Comparison of ENCODE assay signal across 13 mouse cellular contexts in genomic region chr6:38698233-38698889, GRCm38 (mm10). TPM values are rescaled to one million over a fixed set of nuclear protein-coding genes. Genes with fewer than 3 reads are reported as not detected.
DNase-seq lines count a peak whose midpoint lies in the region; ATAC-seq and TF ChIP-seq lines count a peak whose summit lies in the region.
"Had no signal": no experiment of that assay in that cellular context is flagged by ENCODE, and none has a peak within 500 bp of the region (broad histone marks: within the 10 kb centered on the region; RNA-seq: fewer than 3 reads in every experiment).

No protein-coding gene starts in this region.

- no peaks in the 10 kb centered on the region for H3K27me3 ChIP-seq in kidney, embryonic 16.5 days (ENCODE audit: insufficient read depth, low read length)
- H3K27me3 ChIP-seq in midbrain, embryonic 14.5 days (ENCODE audit: control insufficient read depth, insufficient read depth, low read length): no peaks in the 10 kb centered on the region
- H3K27me3 ChIP-seq in midbrain, embryonic 10.5 days (ENCODE audit: low read depth, poor library complexity, severe bottlenecking): no peaks in the 10 kb centered on the region
- no peaks in the 10 kb centered on the region for H3K27me3 ChIP-seq in forebrain, postnatal 0 days (ENCODE audit: insufficient read depth, low read length)
- no peaks in the 10 kb centered on the region for H3K27me3 ChIP-seq in stomach, embryonic 15.5 days (replicated peaks)
- H3K27me3 ChIP-seq: embryonic facial prominence, embryonic 12.5 days; heart, embryonic 15.5 days had no signal

- H3K4me2 ChIP-seq in kidney, embryonic 16.5 days (replicated peaks; ENCODE audit: low read depth, low read length): no peak overlapping the region
- no peak overlapping the region for H3K4me2 ChIP-seq in midbrain, embryonic 14.5 days (ENCODE audit: low read length)
- H3K4me2 ChIP-seq in forebrain, postnatal 0 days (ENCODE audit: low read depth): no peak overlapping the region
- no peak overlapping the region for H3K4me2 ChIP-seq in stomach, embryonic 15.5 days
- H3K4me2 ChIP-seq: embryonic facial prominence, embryonic 12.5 days; heart, embryonic 15.5 days had no signal

- no peaks in the 10 kb centered on the region for H3K9me3 ChIP-seq in kidney, embryonic 16.5 days (ENCODE audit: low read length)
- H3K9me3 ChIP-seq in midbrain, embryonic 14.5 days (ENCODE audit: control insufficient read depth, low read length): no peaks in the 10 kb centered on the region
- no peaks in the 10 kb centered on the region for H3K9me3 ChIP-seq in midbrain, embryonic 10.5 days (replicated peaks)
- no peaks in the 10 kb centered on the region for H3K9me3 ChIP-seq in forebrain, postnatal 0 days (ENCODE audit: low read length)
- no peaks in the 10 kb centered on the region for H3K9me3 ChIP-seq in stomach, embryonic 15.5 days
- H3K9me3 ChIP-seq: embryonic facial prominence, embryonic 12.5 days; heart, embryonic 15.5 days had no signal

- no peak for DNase-seq in kidney, adult 9 months
- no peak for DNase-seq in midbrain, embryonic 14.5 days
- no peak for DNase-seq in midbrain, embryonic 10.5 days (ENCODE audit: low spot score)
- peak; percentile 14 for DNase-seq in forebrain, postnatal 0 days
- no peak for DNase-seq in gastrocnemius, adult 2 months
- DNase-seq in heart, adult 18-20 months: no peak
- DNase-seq: cerebellum, adult 9-11 months had no signal

- H3K4me3 ChIP-seq in kidney, embryonic 16.5 days (ENCODE audit: low read length): no peak overlapping the region
- no peak overlapping the region for H3K4me3 ChIP-seq in midbrain, embryonic 14.5 days (replicated peaks; ENCODE audit: low read depth, low read length)
- no peak overlapping the region for H3K4me3 ChIP-seq in midbrain, embryonic 10.5 days
- H3K4me3 ChIP-seq in forebrain, postnatal 0 days (ENCODE audit: low read depth, low read length): no peak overlapping the region
- no peak overlapping the region for H3K4me3 ChIP-seq in stomach, embryonic 15.5 days (replicated peaks)
- no peak overlapping the region for H3K4me3 ChIP-seq in gastrocnemius, adult 2 months
- H3K4me3 ChIP-seq: embryonic facial prominence, embryonic 12.5 days; heart, embryonic 15.5 days had no signal

- ATAC-seq in kidney, embryonic 16.5 days (ENCODE audit: low FRiP score, low TSS enrichment): peak; percentile 57; the same call in 1 of the 2 replicates
- 0 out of 2 replicates have a peak, but pooled peaks have one; percentile 11 for ATAC-seq in midbrain, embryonic 14.5 days (ENCODE audit: low FRiP score, low TSS enrichment)
- no peak for ATAC-seq in forebrain, postnatal 0 days
- ATAC-seq in stomach, embryonic 15.5 days (ENCODE audit: insufficient read depth, low FRiP score, low read depth): peak; percentile 23; the same call in 1 of the 2 replicates
- ATAC-seq: CD4-positive, CD25-positive, alpha-beta regulatory T cell, adult 4 months had no signal

- intact Hi-C loops in gastrocnemius, adult 2 months (cut with DNase I): loop anchor here (5.0 kb wide), 1 partner anchor 206 kb away; no protein-coding TSS in a partner anchor

- no peak overlapping the region for H3K27ac ChIP-seq in kidney, embryonic 16.5 days (ENCODE audit: low read length)
- H3K27ac ChIP-seq in midbrain, embryonic 14.5 days (replicated peaks; ENCODE audit: low read depth, low read length): no peak overlapping the region
- H3K27ac ChIP-seq in midbrain, embryonic 10.5 days (replicated peaks): no peak overlapping the region
- no peak overlapping the region for H3K27ac ChIP-seq in forebrain, postnatal 0 days (ENCODE audit: low read depth, low read length)
- peak overlapping the region; percentile 71; the same call in 1 of the 2 replicates for H3K27ac ChIP-seq in stomach, embryonic 15.5 days
- H3K27ac ChIP-seq in gastrocnemius, adult 2 months: no peak overlapping the region
- H3K27ac ChIP-seq: embryonic facial prominence, embryonic 12.5 days; heart, embryonic 15.5 days had no signal

- H3K36me3 ChIP-seq in kidney, embryonic 16.5 days (ENCODE audit: insufficient read depth, low read length): peaks cover 68% of the 10 kb centered on the region
- H3K36me3 ChIP-seq in midbrain, embryonic 14.5 days (ENCODE audit: control insufficient read depth, insufficient read depth, low read length): peaks cover 84% of the 10 kb centered on the region
- peaks cover 89% of the 10 kb centered on the region for H3K36me3 ChIP-seq in midbrain, embryonic 10.5 days
- H3K36me3 ChIP-seq in forebrain, postnatal 0 days (ENCODE audit: insufficient read depth): peaks cover 68% of the 10 kb centered on the region
- H3K36me3 ChIP-seq in stomach, embryonic 15.5 days: peaks cover 42% of the 10 kb centered on the region

- WGBS in kidney, embryonic 16.5 days: 90% methylated on average over 18 of the region's 18 CpGs
- 96% methylated on average over 18 of the region's 18 CpGs for WGBS in midbrain, embryonic 14.5 days
- 93% methylated on average over 18 of the region's 18 CpGs for WGBS in midbrain, embryonic 10.5 days
- WGBS in forebrain, postnatal 0 days: 95% methylated on average over 18 of the region's 18 CpGs
- 73% methylated on average over 18 of the region's 18 CpGs for WGBS in stomach, embryonic 15.5 days

- TF ChIP-seq CTCF in forebrain, postnatal 0 days (IDR thresholded peaks at IDR 0.05; ENCODE audit: low read depth): no peak
- no peak for TF ChIP-seq CTCF in gastrocnemius, adult 2 months (IDR thresholded peaks at IDR 0.05)

- H3K4me1 ChIP-seq in kidney, embryonic 16.5 days (ENCODE audit: insufficient read depth, low read length): no peaks in the 10 kb centered on the region
- H3K4me1 ChIP-seq in midbrain, embryonic 14.5 days (ENCODE audit: control insufficient read depth, insufficient read depth, low read length): no peaks in the 10 kb centered on the region
- no peaks in the 10 kb centered on the region for H3K4me1 ChIP-seq in midbrain, embryonic 10.5 days
- H3K4me1 ChIP-seq in forebrain, postnatal 0 days (ENCODE audit: insufficient read depth): no peaks in the 10 kb centered on the region
- peaks cover 4% of the 10 kb centered on the region for H3K4me1 ChIP-seq in stomach, embryonic 15.5 days

- no peak overlapping the region for H3K9ac ChIP-seq in kidney, embryonic 16.5 days (replicated peaks; ENCODE audit: low read length)
- H3K9ac ChIP-seq in midbrain, embryonic 14.5 days (replicated peaks; ENCODE audit: low read length): no peak overlapping the region
- no peak overlapping the region for H3K9ac ChIP-seq in forebrain, postnatal 0 days
- no peak overlapping the region for H3K9ac ChIP-seq in stomach, embryonic 15.5 days
- H3K9ac ChIP-seq: embryonic facial prominence, embryonic 12.5 days; heart, embryonic 15.5 days had no signal

RNA-seq across cellular contexts. Expression of gene Clec2l, which starts 35.5 kb away (rescaled TPM):
- 1.0 and 1.3 TPM in 2 replicates for polyA plus RNA-seq in kidney, embryonic 16.5 days (2015; fragmentation: Nextera tagmentation; extraction: Ambion mirVana)
- polyA plus RNA-seq in midbrain, embryonic 14.5 days (2014; fragmentation: Nextera tagmentation; extraction: Ambion mirVana): 12.9 and 25.5 TPM in 2 replicates
- polyA plus RNA-seq in midbrain, embryonic 10.5 days (2016; fragmentation: Nextera tagmentation; extraction: Ambion mirVana): 1.1 and 1.3 TPM in 2 replicates
- total RNA-seq in forebrain, postnatal 0 days (2014; rRNA removed): 92.8 and 94.3 TPM in 2 replicates
- 49.8 and 52.0 TPM in 2 replicates for polyA plus RNA-seq in forebrain, postnatal 0 days (2015; fragmentation: Nextera tagmentation; extraction: Ambion mirVana)
- 3.2 and 3.4 TPM in 2 replicates for polyA plus RNA-seq in stomach, embryonic 15.5 days (2015; fragmentation: Nextera tagmentation; extraction: Ambion mirVana)
- total RNA-seq in gastrocnemius, adult 2 months (2021): under 1 TPM in 1 of 2 experiments, not detected in 1; 0.22 TPM
- total RNA-seq in heart, adult 18-20 months (2021): 1 to 10 TPM; 1.3 to 1.4 TPM
- polyA plus RNA-seq: CD4-positive, CD25-positive, alpha-beta regulatory T cell, adult 4 months; liver, embryonic 16.5 days had no signal
